Mouse (Mus musculus): ENCODE results near the gene Pet100. TPM values are rescaled to one million over a fixed set of nuclear protein-coding genes. Genes with fewer than 3 reads are reported as not detected.
"Not testable (repeated sequence)": the region's sequence is repeated elsewhere in the genome, so short reads cannot be mapped to it uniquely, and the experiment has no call there.

Pet100 gene
- total RNA-seq (2021): 10 to 100 TPM; 77.5 to 81.7 TPM

DNA sequence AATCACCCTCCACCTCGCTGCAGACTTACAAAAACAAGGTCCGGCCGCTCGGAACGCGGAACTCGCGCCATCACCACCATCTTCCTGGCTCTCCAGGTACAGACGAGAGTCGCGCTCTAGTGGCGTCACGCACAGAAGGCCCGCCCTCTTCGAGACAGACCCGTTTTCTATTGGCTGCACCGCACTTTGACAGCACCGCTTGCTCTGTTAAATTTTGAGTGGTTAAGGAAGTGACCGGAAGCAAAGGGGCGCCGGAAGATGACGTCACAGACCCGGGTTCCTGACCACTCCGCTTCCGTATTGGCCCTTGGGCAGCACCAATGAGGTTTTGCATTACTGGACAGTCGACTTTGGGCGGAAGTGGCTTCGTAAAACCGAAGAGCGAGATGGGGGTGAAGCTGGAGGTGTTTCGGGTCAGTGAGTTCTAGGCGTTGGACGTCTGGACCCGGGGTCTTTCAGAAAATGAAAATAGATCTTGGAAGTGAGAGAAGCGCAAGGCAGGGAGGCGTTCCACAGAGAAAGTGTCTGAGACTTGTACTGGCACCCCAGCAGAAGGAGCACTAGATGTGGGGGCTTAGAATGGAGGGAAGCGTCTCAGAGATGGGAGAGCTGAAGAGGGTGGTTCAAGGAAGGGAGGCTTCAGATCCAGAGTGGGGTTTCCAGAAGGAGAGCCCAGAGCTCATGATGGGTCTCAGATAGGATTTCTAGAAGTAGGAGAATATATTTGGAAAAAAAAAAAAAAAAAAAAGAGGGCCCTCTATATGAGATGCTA, at the start of gene Pet100, which contains the start of gene Xab2:
Gene Pet100 (plus strand): TSS at position 350 of the 772 bp plus-strand sequence.
Gene Xab2 (minus strand): TSS at position 118 of the 772 bp plus-strand sequence.
- peak; percentile 97 to 98 for DNase-seq
- intact Hi-C loops (cut with DNase I): loop anchor here (2.0 to 10.0 kb wide), 4 partner anchors 55 to 1056 kb away; partner anchors contain the start of genes Ctxn1, Pnpla6, Snapc2 and Trappc5

DNA sequence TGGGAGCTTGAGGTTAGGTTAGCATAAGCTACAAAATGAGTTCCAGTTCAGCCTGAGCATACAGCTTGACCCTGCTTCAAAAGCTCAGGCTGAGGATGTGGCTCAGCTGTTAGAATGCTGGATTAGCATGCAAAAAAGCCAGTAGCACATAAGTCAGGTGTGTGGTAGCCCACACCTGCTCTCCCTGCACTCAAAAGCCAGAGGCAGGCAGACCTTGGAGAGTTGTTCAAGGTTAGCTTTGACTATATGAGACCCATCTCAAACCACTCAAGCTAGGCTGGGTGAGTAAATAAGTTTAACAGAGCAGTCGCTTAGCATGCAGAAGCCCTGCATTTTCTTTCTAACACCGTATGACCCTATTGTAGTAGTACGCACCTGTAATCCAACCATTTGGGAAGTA, 46.8 kb upstream of the Pet100 start:
- intact Hi-C loops (cut with DNase I): no loop called here
- no peak for DNase-seq

DNA sequence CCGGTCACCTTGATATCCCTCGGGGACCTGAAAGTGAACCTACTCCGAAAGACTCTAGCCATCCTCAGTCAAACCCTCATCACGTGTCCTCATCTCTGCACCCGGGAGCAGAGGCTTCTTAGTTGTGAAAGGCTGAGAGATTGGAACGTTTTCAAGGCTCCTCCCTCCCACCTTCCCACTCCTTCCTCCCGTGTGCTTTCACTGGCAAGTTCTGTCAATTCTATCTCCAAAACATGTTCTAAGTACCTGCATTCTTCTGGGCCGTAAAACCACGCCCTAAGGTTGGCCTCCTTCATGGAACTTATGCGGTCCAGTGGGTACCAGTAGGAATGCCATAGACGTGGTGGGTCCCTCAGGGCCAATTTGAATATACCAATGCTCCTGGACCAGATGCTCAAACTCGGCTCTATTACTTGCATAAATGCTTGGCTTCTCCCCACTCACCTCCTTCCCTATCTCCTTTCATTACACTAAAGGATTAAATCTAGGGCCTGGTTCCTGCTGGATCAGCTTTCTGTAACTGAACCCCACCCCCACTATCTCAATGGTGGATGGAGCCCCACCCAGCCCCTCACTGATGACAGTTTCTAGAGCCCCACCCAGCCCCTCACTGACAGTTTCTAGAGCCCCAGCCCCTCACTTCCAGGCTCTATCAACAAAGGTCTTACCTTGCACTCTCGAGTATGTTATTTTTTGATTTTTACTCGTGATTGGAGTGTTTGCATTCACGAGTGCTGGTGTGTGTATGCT, 45.0 kb upstream of the Pet100 start:
- intact Hi-C loops (cut with DNase I): no loop called here

GRCm38 (mm10) chr8:3579390-3580364, 41.7 kb upstream of the Pet100 start:
- DNase-seq: no peak
- intact Hi-C loops (cut with DNase I): no loop called here

More for the DNA sequence above, 45.0 kb upstream of the Pet100 start:
- DNase-seq: no peak

DNA sequence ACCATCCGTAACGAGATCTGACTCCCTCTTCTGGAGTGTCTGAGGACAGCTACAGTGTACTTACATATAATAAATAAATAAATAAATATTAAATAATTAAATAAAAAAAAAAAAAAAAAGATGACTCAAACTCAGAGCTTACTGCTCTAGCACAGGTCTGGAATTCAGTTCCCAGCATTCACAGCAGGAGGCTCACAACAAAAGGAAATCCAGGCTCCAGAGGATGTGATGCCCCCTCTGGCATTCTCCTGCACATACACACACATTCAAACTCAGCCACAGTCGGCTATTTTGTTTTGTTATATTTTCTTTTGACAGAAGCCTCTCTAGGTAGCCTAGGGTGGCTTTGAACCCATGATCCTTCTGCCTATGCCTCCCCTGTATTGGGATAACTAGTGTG, 39.4 kb upstream of the Pet100 start:
- DNase-seq; intact Hi-C loops (cut with DNase I): not testable (repeated sequence)

DNA sequence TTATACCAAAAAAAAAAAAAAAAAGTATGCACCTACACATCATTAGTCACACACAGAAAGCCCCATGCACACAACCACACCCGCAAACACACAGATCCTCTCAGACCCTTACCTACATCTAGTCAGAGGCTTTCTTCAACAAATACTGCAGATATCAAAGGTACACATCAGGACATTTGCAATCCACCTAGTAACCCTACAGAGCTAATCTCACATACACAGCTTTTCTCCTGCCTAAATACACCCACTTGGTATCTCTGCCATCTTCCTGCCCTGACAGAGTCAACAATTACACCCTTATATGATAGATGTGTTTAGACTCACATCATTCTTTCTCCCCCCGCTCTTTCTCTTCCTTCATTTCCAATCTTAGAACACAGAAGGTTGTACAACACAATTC, 34.9 kb upstream of the Pet100 start:
- intact Hi-C loops (cut with DNase I): no loop called here
- no peak for DNase-seq

DNA sequence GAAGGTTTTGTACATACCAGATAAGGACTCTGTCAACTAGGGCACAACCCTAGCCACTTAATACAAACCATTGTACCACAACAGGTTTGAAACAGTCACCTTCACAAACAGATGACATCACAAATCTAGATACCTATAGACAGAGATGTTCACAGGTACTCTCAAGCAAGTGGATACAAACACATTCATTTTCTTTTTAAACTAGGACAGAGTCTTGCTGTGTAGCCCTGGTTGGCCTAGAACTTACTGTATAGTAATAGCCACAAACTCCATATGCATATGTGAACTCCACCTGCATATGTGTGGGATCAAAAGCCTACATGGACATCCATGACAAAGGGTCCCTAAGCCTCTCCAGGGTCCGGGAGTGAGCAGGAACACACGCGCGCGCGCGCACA, 34.4 kb upstream of the Pet100 start, which contains the start of gene Camsap3:
Gene Camsap3 (plus strand): TSS at position 301 of the 398 bp plus-strand sequence.
- intact Hi-C loops (cut with DNase I): no loop called here
- DNase-seq: no peak

GRCm38 (mm10) chr8:3587391-3588257, 33.7 kb upstream of the Pet100 start:
- intact Hi-C loops (cut with DNase I): no loop called here
- DNase-seq: no peak

GRCm38 (mm10) chr8:3588258-3588633, 33.1 kb upstream of the Pet100 start:
- intact Hi-C loops (cut with DNase I): no loop called here

DNA sequence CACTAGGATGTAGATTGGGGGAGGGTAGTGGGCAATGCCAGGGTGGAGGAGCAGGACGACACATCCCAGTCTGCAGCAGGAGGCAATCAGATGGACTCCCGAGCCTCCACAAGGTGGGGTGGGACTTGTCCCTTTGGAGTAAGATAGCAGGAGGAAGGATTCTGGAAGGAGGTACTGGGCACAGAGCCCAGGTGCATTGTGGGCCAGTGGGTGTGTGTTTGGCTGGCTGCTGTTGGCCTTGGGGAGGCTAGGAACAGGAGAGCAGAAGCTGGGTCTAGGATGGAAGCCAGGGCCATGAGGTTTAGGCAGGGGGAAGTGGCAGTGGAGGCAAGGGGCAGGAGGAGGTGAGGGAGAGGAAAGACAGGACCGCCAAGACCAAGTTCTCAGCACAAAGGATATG, 27.9 kb upstream of the Pet100 start:
- DNase-seq: no peak
- intact Hi-C loops (cut with DNase I): no loop called here

More at GRCm38 (mm10) chr8:3588258-3588633, 33.1 kb upstream of the Pet100 start:
- no peak for DNase-seq

DNA sequence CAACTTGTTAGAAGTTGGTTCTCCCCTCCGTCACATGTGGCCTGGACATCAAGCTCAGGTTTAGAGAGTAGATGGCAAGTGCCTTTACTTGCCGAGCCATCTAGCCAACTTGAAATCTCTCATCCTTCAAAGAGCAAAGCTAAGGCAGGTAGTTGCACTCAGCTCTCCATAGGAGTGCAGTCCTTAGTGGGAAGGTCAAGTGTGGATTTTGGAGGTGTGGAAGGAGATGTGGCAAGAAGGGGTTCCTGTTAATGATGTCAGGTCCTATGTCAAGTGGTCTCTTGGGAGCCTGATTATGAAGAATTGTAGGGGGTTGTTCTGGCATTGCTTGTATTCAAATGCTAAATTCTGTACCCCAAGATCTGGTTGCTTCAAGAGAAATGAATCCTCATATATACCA, 26.9 kb upstream of the Pet100 start:
- intact Hi-C loops (cut with DNase I): no loop called here
- no peak for DNase-seq

DNA sequence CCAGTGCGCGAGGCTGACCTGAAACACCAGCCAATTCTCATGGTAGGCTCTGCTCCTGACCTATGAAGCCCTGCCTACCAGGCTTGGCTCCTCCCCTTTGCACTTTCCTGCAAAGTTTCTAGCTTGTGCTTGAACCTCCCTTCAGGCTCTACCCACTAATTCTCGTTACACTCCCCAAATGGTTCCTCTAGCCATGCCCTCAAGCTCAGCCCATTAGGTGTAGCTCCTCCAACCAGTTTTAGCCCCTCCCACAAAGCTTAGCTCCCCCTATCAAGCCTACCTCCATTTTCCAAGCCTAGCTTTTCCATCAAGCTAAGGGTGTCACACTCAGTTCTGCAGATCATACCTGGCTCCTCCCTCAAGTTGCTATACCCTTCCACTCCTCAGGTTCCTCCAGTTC, 23.3 kb upstream of the Pet100 start:
- no peak for DNase-seq
- intact Hi-C loops (cut with DNase I): no loop called here

GRCm38 (mm10) chr8:3599219-3599618, 22.1 kb upstream of the Pet100 start:
- DNase-seq: no peak
- intact Hi-C loops (cut with DNase I): no loop called here

DNA sequence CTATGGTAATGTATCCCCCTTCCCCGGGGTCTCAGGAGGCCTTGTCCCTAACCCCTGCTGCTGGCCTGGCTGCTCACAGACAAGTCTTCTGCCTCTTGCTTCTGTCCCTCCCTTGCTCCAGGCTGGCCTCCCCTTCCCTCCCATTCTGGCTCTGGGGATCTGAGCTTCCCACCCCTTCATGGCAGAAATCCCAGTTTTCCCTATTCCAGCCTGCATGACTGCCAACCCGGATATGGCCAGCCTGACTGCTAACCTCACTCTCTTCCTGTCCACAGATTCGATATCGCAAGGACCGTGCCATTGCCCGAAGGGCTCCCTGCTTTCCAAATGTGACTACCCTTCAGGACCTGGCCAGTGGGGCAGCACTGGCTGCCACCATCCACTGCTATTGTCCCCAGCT, 20.9 kb upstream of the Pet100 start:
- intact Hi-C loops (cut with DNase I): no loop called here
- DNase-seq: peak; percentile 60 to 65

- no peak for DNase-seq
- intact Hi-C loops (cut with DNase I): no loop called here
Observed at GRCm38 (mm10) chr8:3603439-3603838, 17.9 kb upstream of the Pet100 start.

DNA sequence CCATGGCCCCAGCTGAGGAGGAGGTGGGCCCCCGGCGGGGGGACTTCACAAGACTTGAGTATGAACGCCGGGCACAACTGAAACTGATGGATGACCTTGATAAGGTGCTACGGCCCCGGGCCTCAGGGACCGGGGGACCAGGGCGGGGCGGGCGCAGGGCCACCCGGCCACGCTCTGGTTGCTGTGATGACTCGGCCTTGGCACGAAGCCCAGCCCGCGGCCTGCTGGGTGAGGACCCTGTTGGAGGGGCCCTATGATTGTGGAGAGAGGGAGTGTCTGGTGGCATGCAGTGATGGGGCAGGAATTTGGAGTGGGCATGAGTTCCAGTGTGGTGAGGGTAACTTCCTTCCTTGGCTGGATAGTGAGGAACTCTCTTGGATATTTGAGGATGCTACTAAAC, 14.8 kb upstream of the Pet100 start:
- intact Hi-C loops (cut with DNase I): no loop called here
- DNase-seq: no peak

- no peak for DNase-seq
- intact Hi-C loops (cut with DNase I): no loop called here
Observed at GRCm38 (mm10) chr8:3607822-3608221, 13.5 kb upstream of the Pet100 start.

DNA sequence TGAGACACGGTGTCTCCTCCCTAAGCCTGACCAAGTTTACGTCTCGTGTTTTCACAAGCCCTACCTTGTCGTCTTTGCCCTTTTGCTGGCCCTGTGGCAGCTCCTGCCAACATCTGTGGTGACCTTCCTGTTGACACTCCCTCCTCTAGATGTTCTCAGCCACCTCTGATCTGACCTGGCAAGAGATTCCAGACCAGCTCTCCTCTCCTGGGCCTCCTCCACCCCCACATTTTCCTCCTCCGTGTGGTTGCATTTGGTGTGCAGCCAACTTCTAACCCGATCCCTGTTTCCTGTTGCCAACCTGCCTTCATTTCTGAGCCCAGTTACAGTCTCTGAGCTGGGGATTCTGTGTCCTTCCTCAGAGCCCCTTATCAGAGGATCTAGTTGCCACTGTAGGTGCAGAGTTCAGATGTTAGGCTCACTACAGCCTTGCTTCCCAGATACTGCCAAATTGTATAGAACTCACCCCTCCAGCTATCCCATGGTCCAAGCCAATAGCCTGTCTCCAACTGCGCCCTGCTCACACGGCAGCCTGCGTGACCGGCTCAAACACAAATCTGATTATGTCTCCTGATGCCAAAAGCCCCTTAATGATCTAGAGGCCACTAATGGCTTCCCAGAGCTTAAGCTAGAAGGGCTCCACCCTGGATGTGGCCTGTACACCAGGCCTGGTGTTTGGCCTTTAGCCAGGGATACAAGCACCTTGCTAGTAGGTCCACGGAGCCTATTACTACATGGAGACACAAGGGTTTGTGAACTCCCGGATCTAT, 12.1 kb upstream of the Pet100 start:
- intact Hi-C loops (cut with DNase I): no loop called here

GRCm38 (mm10) chr8:3609816-3610150, 11.6 kb upstream of the Pet100 start:
- intact Hi-C loops (cut with DNase I): no loop called here
- no peak for DNase-seq

More for the DNA sequence above, 12.1 kb upstream of the Pet100 start:
- no peak for DNase-seq

All from heart, postnatal 36 days (tissue).